Mouse (Mus musculus): ENCODE measurements at regions not wholly inside any gene's neighbourhood (a gene's known extent, or its start where the extent isn't known, plus 50 kb on each side); places are given as distances from the start of the nearest gene placed in this dataset.

- dilution Hi-C loops (cut with MboI; ENCODE audit: extremely low pct_ligation_motif_present, extremely low pct_unique_long_range_greater_than_20kb, low sequenced_read_pairs) (no loop called here), in situ Hi-C loops (cut with MboI; ENCODE audit: low pct_ligation_motif_present, low pct_unique_long_range_greater_than_20kb, low sequenced_read_pairs) (no loop called here)
- Histone ChIP-seq H3K79me2 (replicated peaks; ENCODE audit: control insufficient read depth, extremely low read depth, insufficient read depth, poor library complexity, severe bottlenecking) (no peaks in the 10 kb centered on the region), H3K36me3 (replicated peaks in 1 of 2; ENCODE audit: control insufficient read depth in 1 of 2, insufficient read depth in 1 of 2, low read length in 1 of 2) (no peaks in the 10 kb centered on the region), H3K4me2 (ENCODE audit: insufficient read depth, low read depth, poor library complexity, severe bottlenecking) (no peak overlapping the region), H3K4me3 (replicated peaks in 1 of 3; ENCODE audit: low read depth in 2 of 3, low read length in 2 of 3, poor library complexity in 1 of 3) (no peak overlapping the region), H3K27me3 (replicated peaks) (peaks cover 88% of the 10 kb centered on the region), H3K9me3 (replicated peaks; ENCODE audit: low read length) (no peaks in the 10 kb centered on the region), H3K9ac (ENCODE audit: insufficient read depth, low read depth) (no peak overlapping the region), H3K4me1 (ENCODE audit: control insufficient read depth in 1 of 2, insufficient read depth in 2 of 2) (0 out of 4 replicates have a peak, but pooled peaks cover 0 to 2% of the 10 kb centered on the region in 2 experiments), H3K27ac (ENCODE audit: insufficient read depth, low read depth) (no peak overlapping the region)
- no peak for DNase-seq (ENCODE audit: extremely low read depth)
- no peak for TF ChIP-seq PAX5 (IDR thresholded peaks at IDR 0.05; ENCODE audit: low read length)
- TF ChIP-seq CHD2 (IDR thresholded peaks at IDR 0.05; ENCODE audit: low read length): no peak
- TF ChIP-seq SMC3 (IDR thresholded peaks at IDR 0.05; ENCODE audit: low read depth, low read length): no peak
- no peak for TF ChIP-seq BHLHE40 (IDR thresholded peaks at IDR 0.05; ENCODE audit: low read depth, low read length)
- no peak for TF ChIP-seq SIN3A (IDR thresholded peaks at IDR 0.05; ENCODE audit: low read length)
These were observed 117.9 kb downstream of the Asb7 start for GRCm38 (mm10) chr7:66571451-66571850.

GRCm38 (mm10) chr7:66547694-66548093 lies 120.4 kb upstream of the Aldh1a3 start:
- Histone ChIP-seq H3K79me2 (replicated peaks; ENCODE audit: control insufficient read depth, extremely low read depth, insufficient read depth, poor library complexity, severe bottlenecking) (no peaks in the 10 kb centered on the region), H3K9ac (ENCODE audit: insufficient read depth, low read depth) (no peak overlapping the region), H3K4me3 (replicated peaks in 1 of 3; ENCODE audit: low read depth in 2 of 3, low read length in 2 of 3, poor library complexity in 1 of 3) (no peak overlapping the region), H3K27me3 (replicated peaks) (peaks cover 40% of the 10 kb centered on the region), H3K27ac (ENCODE audit: insufficient read depth, low read depth) (no peak overlapping the region), H3K4me2 (ENCODE audit: insufficient read depth, low read depth, poor library complexity, severe bottlenecking) (no peak overlapping the region), H3K9me3 (replicated peaks; ENCODE audit: low read length) (no peaks in the 10 kb centered on the region), H3K36me3 (replicated peaks in 1 of 2; ENCODE audit: control insufficient read depth in 1 of 2, insufficient read depth in 1 of 2, low read length in 1 of 2) (no peaks in the 10 kb centered on the region), H3K4me1 (ENCODE audit: control insufficient read depth in 1 of 2, insufficient read depth in 2 of 2) (no peaks in the 10 kb centered on the region)
- in situ Hi-C loops (cut with MboI; ENCODE audit: low pct_ligation_motif_present, low pct_unique_long_range_greater_than_20kb, low sequenced_read_pairs) (no loop called here), dilution Hi-C loops (cut with MboI; ENCODE audit: extremely low pct_ligation_motif_present, extremely low pct_unique_long_range_greater_than_20kb, low sequenced_read_pairs) (no loop called here)
- TF ChIP-seq NELFE (IDR thresholded peaks at IDR 0.05; ENCODE audit: low read depth, low read length) (no peak), GABPA (IDR thresholded peaks at IDR 0.05; ENCODE audit: insufficient replicate concordance, low read depth, low read length) (no peak), CHD2 (IDR thresholded peaks at IDR 0.05; ENCODE audit: low read length) (no peak), POLR2AphosphoS2 (IDR thresholded peaks at IDR 0.05; ENCODE audit: low read depth, low read length) (no peak), NRF1 (IDR thresholded peaks at IDR 0.05; ENCODE audit: low read depth, low read length) (no peak), POLR2A (IDR thresholded peaks at IDR 0.05; ENCODE audit: low read depth, low read length) (no peak), ETS1 (conservative IDR thresholded peaks at IDR 0.05; ENCODE audit: low read depth, low read length) (no peak), ZC3H11A (IDR thresholded peaks at IDR 0.05; ENCODE audit: low read depth, low read length) (no peak), CTCF (conservative IDR thresholded peaks at IDR 0.05 in 1 of 2, IDR thresholded peaks at IDR 0.05 in 1 of 2; ENCODE audit: low read depth in 2 of 2, low read length in 2 of 2) (no peak), ZNF384 (IDR thresholded peaks at IDR 0.05; ENCODE audit: low read depth, low read length) (no peak), RCOR1 (conservative IDR thresholded peaks at IDR 0.05; ENCODE audit: low read depth, low read length) (no peak), ELF1 (IDR thresholded peaks at IDR 0.05; ENCODE audit: low read depth, low read length) (no peak), USF2 (conservative IDR thresholded peaks at IDR 0.05; ENCODE audit: low read depth, low read length) (no peak), MAFK (IDR thresholded peaks at IDR 0.05; ENCODE audit: insufficient replicate concordance, low read length) (no peak)
- DNase-seq (ENCODE audit: extremely low read depth): no peak
